ENCODE assay signal across 8 mouse cellular contexts in genomic region chr3:83789651-83790451, GRCm38 (mm10). TPM values are rescaled to one million over a fixed set of nuclear protein-coding genes. Genes with fewer than 3 reads are reported as not detected.
DNase-seq lines count a peak whose midpoint lies in the region; ATAC-seq lines count a peak whose summit lies in the region.

No protein-coding gene starts in this region.

- peak overlapping the region; percentile 95 for H3K4me2 ChIP-seq in kidney, embryonic 15.5 days
- H3K4me2 ChIP-seq in hindbrain, embryonic 11.5 days (replicated peaks; ENCODE audit: low read depth, low read length): peak overlapping the region; percentile 86

- H3K9ac ChIP-seq in kidney, embryonic 15.5 days: peak overlapping the region; percentile 62
- peak overlapping the region; percentile 75 for H3K9ac ChIP-seq in hindbrain, embryonic 11.5 days (ENCODE audit: low read depth, low read length)

- no peak for DNase-seq in kidney, adult 9 months
- peak; percentile 51 for DNase-seq in ES-CJ7 (ENCODE audit: low read depth, low spot score)
- peak; percentile 78 for DNase-seq in embryo, embryonic 10.5 days (ENCODE audit: low spot score)
- DNase-seq in hindbrain, embryonic 11.5 days (ENCODE audit: low spot score): peak; percentile 69
- no peak for DNase-seq in right cerebral cortex, postnatal 25 days
- no peak for DNase-seq in layer of hippocampus, postnatal 36 days

- WGBS in kidney, embryonic 15.5 days: 2% methylated on average over 44 of the region's 44 CpGs
- WGBS in hindbrain, embryonic 11.5 days: 2% methylated on average over 44 of the region's 44 CpGs

- H3K27me3 ChIP-seq in kidney, embryonic 15.5 days: peaks cover 8% of the 10 kb centered on the region; the same call in 1 of the 2 replicates
- 0 out of 2 replicates have a peak, but pooled peaks cover 2% of the 10 kb centered on the region for H3K27me3 ChIP-seq in hindbrain, embryonic 11.5 days (ENCODE audit: control insufficient read depth, insufficient read depth, low read length)
- H3K27me3 ChIP-seq in megakaryocyte, embryonic 14.5 days (replicated peaks): peaks cover 61% of the 10 kb centered on the region

- peaks cover 17% of the 10 kb centered on the region for H3K4me1 ChIP-seq in kidney, embryonic 15.5 days
- peaks cover 2% of the 10 kb centered on the region; the same call in 1 of the 2 replicates for H3K4me1 ChIP-seq in hindbrain, embryonic 11.5 days (replicated peaks; ENCODE audit: control insufficient read depth, insufficient read depth, low read length)
- H3K4me1 ChIP-seq in megakaryocyte, embryonic 14.5 days: peaks cover 16% of the 10 kb centered on the region

- H3K9me3 ChIP-seq in kidney, embryonic 15.5 days (replicated peaks): no peaks in the 10 kb centered on the region
- no peaks in the 10 kb centered on the region for H3K9me3 ChIP-seq in hindbrain, embryonic 11.5 days (ENCODE audit: control insufficient read depth, low read length)
- peaks cover 13% of the 10 kb centered on the region for H3K9me3 ChIP-seq in megakaryocyte, embryonic 14.5 days

- H3K4me3 ChIP-seq in kidney, embryonic 15.5 days (replicated peaks): peak overlapping the region; percentile 79
- peak overlapping the region; percentile 63 for H3K4me3 ChIP-seq in hindbrain, embryonic 11.5 days (ENCODE audit: low read depth, low read length)
- H3K4me3 ChIP-seq in megakaryocyte, embryonic 14.5 days (replicated peaks): peak overlapping the region; percentile 93

- ATAC-seq in kidney, embryonic 15.5 days (replicated peaks; ENCODE audit: low FRiP score): peak; percentile 77
- peak; percentile 74 for ATAC-seq in hindbrain, embryonic 11.5 days (ENCODE audit: low FRiP score)

- H3K36me3 ChIP-seq in kidney, embryonic 15.5 days: no peaks in the 10 kb centered on the region
- no peaks in the 10 kb centered on the region for H3K36me3 ChIP-seq in hindbrain, embryonic 11.5 days (ENCODE audit: control insufficient read depth, insufficient read depth, low read length)
- no peaks in the 10 kb centered on the region for H3K36me3 ChIP-seq in megakaryocyte, embryonic 14.5 days (replicated peaks; ENCODE audit: low read length)

- 0 out of 2 replicates have a peak overlapping the region, but pooled peaks have one; percentile 13 for H3K27ac ChIP-seq in kidney, embryonic 15.5 days
- H3K27ac ChIP-seq in hindbrain, embryonic 11.5 days (ENCODE audit: low read depth, low read length): no peak overlapping the region

RNA-seq across cellular contexts. Expression of gene Sfrp2, which starts 23.7 kb away (rescaled TPM):
- 175 and 225 TPM in 2 replicates for polyA plus RNA-seq in kidney, embryonic 15.5 days (2015; fragmentation: Nextera tagmentation; extraction: Ambion mirVana)
- polyA plus RNA-seq in hindbrain, embryonic 11.5 days (2014; fragmentation: Nextera tagmentation; extraction: Ambion mirVana): 94.1 and 94.4 TPM in 2 replicates
- 0.22 TPM in 1 of 2 replicates, not detected in the other for polyA plus RNA-seq in megakaryocyte, embryonic 14.5 days (2012; ENCODE audit: insufficient read depth, low replicate concordance)
- 1 to 10 TPM; 1.5 TPM for total RNA-seq in layer of hippocampus, postnatal 36 days (2021)

RNA-seq across cellular contexts. Expression of gene Tlr2, which starts 51.7 kb away (rescaled TPM):
- 3.1 and 3.5 TPM in 2 replicates for polyA plus RNA-seq in kidney, embryonic 15.5 days (2015; fragmentation: Nextera tagmentation; extraction: Ambion mirVana)
- 1.5 and 2.0 TPM in 2 replicates for polyA plus RNA-seq in hindbrain, embryonic 11.5 days (2014; fragmentation: Nextera tagmentation; extraction: Ambion mirVana)
- polyA plus RNA-seq in megakaryocyte, embryonic 14.5 days (2012; ENCODE audit: insufficient read depth, low replicate concordance): 0.88 TPM in 1 of 2 replicates, not detected in the other
- total RNA-seq in layer of hippocampus, postnatal 36 days (2021): under 1 TPM; 0.47 to 0.83 TPM

Comparison
In these comparisons a context has a peak if more than half of its experiments do, and no peak if none do; other contexts are left out.
1. DNase-seq: peak in ES-CJ7 (single experiment), embryo, embryonic 10.5 days (single experiment) and hindbrain, embryonic 11.5 days (single experiment); none in kidney, adult 9 months (single experiment), right cerebral cortex, postnatal 25 days (single experiment) and layer of hippocampus, postnatal 36 days (0 of 2).
2. RNA of gene Sfrp2, which starts 23.7 kb away (polyA plus RNA-seq): 175 to 225 TPM in kidney, embryonic 15.5 days and 94.1 to 94.4 TPM in hindbrain, embryonic 11.5 days; 0.22 TPM in megakaryocyte, embryonic 14.5 days; every median in the first group is over 10 times any median in the second.
3. Peak in every context shown above with its lines, with median percentiles within 50 percentile points of each other: H3K4me3 ChIP-seq.